Mouse (Mus musculus) erythroid progenitor cell, adult 5-6 weeks (primary cell): ENCODE measurements around the gene Qtrt1. TPM values are rescaled to one million over a fixed set of nuclear protein-coding genes. Genes with fewer than 3 reads are reported as not detected.

Experiments used
- ATAC-seq: replicated peaks from 2 replicates; pipeline ENCODE4 v1.8.0; 2016; ENCODE audit warnings: moderate number of reproducible peaks, mild to moderate bottlenecking, moderate TSS enrichment, inconsistent platforms; ENCODE audit not compliant: poor library complexity, low FRiP score, severe bottlenecking
- total RNA-seq, 2 experiments: library from RNA; stranded (forward) in 1 of 2; stranded (reverse) in 1 of 2; fragments of 150-400 nt in 1 of 2; fragments of 186-747, 209-891 nt in 1 of 2; gene quantifications; 2 replicates each; pipeline versions ENCODE4 v1.2.3 to v1.2.4; 2015 to 2017; ENCODE audit warnings: low replicate concordance in 2 of 2

The Qtrt1 gene
- total RNA-seq, 2 experiments from 2014 or later = 0.98 TPM; not detected in 1

DNA sequence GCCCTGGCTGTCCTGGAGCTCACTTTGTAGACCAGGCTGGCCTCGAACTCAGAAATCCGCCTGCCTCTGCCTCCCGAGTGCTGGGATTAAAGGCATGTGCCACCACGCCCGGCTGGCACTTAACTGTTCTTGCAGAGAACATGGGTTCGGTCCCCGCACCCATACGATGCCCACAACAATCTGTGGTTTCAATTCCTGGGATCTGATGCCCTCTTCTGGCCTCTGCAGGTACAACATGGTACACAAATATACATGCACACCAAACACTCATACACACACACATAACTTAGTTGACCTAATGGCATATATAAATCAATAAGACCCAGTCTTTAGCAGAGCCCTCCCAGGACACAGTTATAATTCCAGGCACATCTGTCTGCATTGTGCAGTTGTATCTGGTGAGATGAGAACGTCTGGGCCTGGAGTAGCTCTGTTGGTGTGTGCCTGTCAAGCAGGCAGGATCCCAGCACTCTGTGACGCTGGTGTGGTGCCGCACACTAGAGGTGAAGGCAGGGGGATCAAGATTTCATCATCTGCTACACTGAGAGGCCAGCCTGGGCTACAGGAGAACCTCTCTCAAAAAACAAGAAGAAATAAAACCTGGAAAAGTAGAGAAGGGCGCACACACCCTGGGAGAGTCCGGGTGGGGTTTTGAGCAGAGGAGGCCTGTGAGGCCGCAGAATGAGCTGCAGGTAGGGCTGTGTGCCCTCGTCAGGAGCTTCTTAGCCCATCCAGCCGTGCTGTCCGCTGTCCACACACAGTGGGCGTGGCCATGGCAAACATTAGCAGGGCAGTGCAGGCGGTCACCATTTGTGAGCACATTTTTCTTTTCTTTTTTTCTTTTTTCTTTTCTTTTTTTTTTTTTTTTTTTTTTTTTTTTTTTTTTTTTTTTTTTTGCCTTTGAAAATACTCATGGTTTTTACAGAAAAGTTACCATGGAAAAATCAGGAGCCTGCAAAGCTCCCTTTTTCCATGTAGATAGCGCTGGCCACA, 57.7 kb downstream of the Qtrt1 start:
- ATAC-seq = peak; percentile 53; the same call in 1 of the 2 replicates

Other genes starting within 250 kb of the Qtrt1 start
- 4.6 TPM in 1 of 2 replicates, not detected in the other for gene Pde4a, start 246.1 kb upstream of the Qtrt1 start, total RNA-seq (2015; ENCODE audit: low replicate concordance)
- gene Pde4a, start 246.1 kb upstream of the Qtrt1 start, total RNA-seq (2017; ENCODE audit: low replicate concordance) = 0.15 and 0.39 TPM in 2 replicates
- 13.8 and 25.2 TPM in 2 replicates for gene Keap1, start 172.5 kb upstream of the Qtrt1 start, total RNA-seq (2015; ENCODE audit: low replicate concordance)
- gene Keap1, start 172.5 kb upstream of the Qtrt1 start, total RNA-seq (2017; ENCODE audit: low replicate concordance) = 37.0 and 44.7 TPM in 2 replicates
- gene S1pr5, start 163.4 kb upstream of the Qtrt1 start, total RNA-seq (2015; ENCODE audit: low replicate concordance) = 2.5 TPM in 1 of 2 replicates, not detected in the other
- gene S1pr5, start 163.4 kb upstream of the Qtrt1 start, total RNA-seq (2017; ENCODE audit: low replicate concordance) = 0.13 and 0.53 TPM in 2 replicates
- 49.4 and 49.5 TPM in 2 replicates for gene Atg4d, start 146.5 kb upstream of the Qtrt1 start, total RNA-seq (2015; ENCODE audit: low replicate concordance)
- gene Atg4d, start 146.5 kb upstream of the Qtrt1 start, total RNA-seq (2017; ENCODE audit: low replicate concordance) = 73.9 and 162 TPM in 2 replicates
- 19.7 and 49.4 TPM in 2 replicates for gene Kri1, start 123.9 kb upstream of the Qtrt1 start, total RNA-seq (2015; ENCODE audit: low replicate concordance)
- 18.2 and 48.8 TPM in 2 replicates for gene Kri1, start 123.9 kb upstream of the Qtrt1 start, total RNA-seq (2017; ENCODE audit: low replicate concordance)
- gene Cdkn2d, start 120.4 kb upstream of the Qtrt1 start, total RNA-seq (2015; ENCODE audit: low replicate concordance) = 305 and 325 TPM in 2 replicates
- gene Cdkn2d, start 120.4 kb upstream of the Qtrt1 start, total RNA-seq (2017; ENCODE audit: low replicate concordance) = 151 and 194 TPM in 2 replicates
- 0.36 and 0.84 TPM in 2 replicates for gene Ap1m2, start 99.5 kb upstream of the Qtrt1 start, total RNA-seq (2015; ENCODE audit: low replicate concordance)
- not detected in 2 replicates for gene Ap1m2, start 99.5 kb upstream of the Qtrt1 start, total RNA-seq (2017; ENCODE audit: low replicate concordance)
- gene Slc44a2, start 91.1 kb upstream of the Qtrt1 start, total RNA-seq (2015; ENCODE audit: low replicate concordance) = 15.9 and 35.7 TPM in 2 replicates
- 14.4 and 22.3 TPM in 2 replicates for gene Slc44a2, start 91.1 kb upstream of the Qtrt1 start, total RNA-seq (2017; ENCODE audit: low replicate concordance)
- gene Ilf3, start 44.0 kb upstream of the Qtrt1 start, total RNA-seq (2015; ENCODE audit: low replicate concordance) = 31.4 and 34.8 TPM in 2 replicates
- gene Ilf3, start 44.0 kb upstream of the Qtrt1 start, total RNA-seq (2017; ENCODE audit: low replicate concordance) = 29.6 and 32.8 TPM in 2 replicates
- 129 and 138 TPM in 2 replicates for gene Dnm2, start 13.1 kb downstream of the Qtrt1 start, total RNA-seq (2015; ENCODE audit: low replicate concordance)
- 181 and 184 TPM in 2 replicates for gene Dnm2, start 13.1 kb downstream of the Qtrt1 start, total RNA-seq (2017; ENCODE audit: low replicate concordance)
- 6.7 TPM in 1 of 2 replicates, not detected in the other for gene Tmed1, start 98.4 kb downstream of the Qtrt1 start, total RNA-seq (2015; ENCODE audit: low replicate concordance)
- 1.8 and 2.0 TPM in 2 replicates for gene Tmed1, start 98.4 kb downstream of the Qtrt1 start, total RNA-seq (2017; ENCODE audit: low replicate concordance)
- gene AB124611, start 114.3 kb downstream of the Qtrt1 start, total RNA-seq (2015; ENCODE audit: low replicate concordance) = 35.0 and 42.3 TPM in 2 replicates
- gene AB124611, start 114.3 kb downstream of the Qtrt1 start, total RNA-seq (2017; ENCODE audit: low replicate concordance) = 17.2 and 18.6 TPM in 2 replicates
- gene Carm1, start 135.1 kb downstream of the Qtrt1 start, total RNA-seq (2015; ENCODE audit: low replicate concordance) = 137 and 146 TPM in 2 replicates
- gene Carm1, start 135.1 kb downstream of the Qtrt1 start, total RNA-seq (2017; ENCODE audit: low replicate concordance) = 95.5 and 100 TPM in 2 replicates
- gene Timm29, start 180.9 kb downstream of the Qtrt1 start, total RNA-seq (2015; ENCODE audit: low replicate concordance) = 21.3 and 26.4 TPM in 2 replicates
- gene Timm29, start 180.9 kb downstream of the Qtrt1 start, total RNA-seq (2017; ENCODE audit: low replicate concordance) = 23.0 and 27.2 TPM in 2 replicates
- 1.7 TPM in 1 of 2 replicates, not detected in the other for gene Yipf2, start 181.0 kb downstream of the Qtrt1 start, total RNA-seq (2015; ENCODE audit: low replicate concordance)
- gene Yipf2, start 181.0 kb downstream of the Qtrt1 start, total RNA-seq (2017; ENCODE audit: low replicate concordance) = 1.5 and 5.8 TPM in 2 replicates
- 48.2 and 58.4 TPM in 2 replicates for gene Smarca4, start 204.3 kb downstream of the Qtrt1 start, total RNA-seq (2015; ENCODE audit: low replicate concordance)
- 61.2 and 65.4 TPM in 2 replicates for gene Smarca4, start 204.3 kb downstream of the Qtrt1 start, total RNA-seq (2017; ENCODE audit: low replicate concordance)